Mouse (Mus musculus) kidney, embryonic 14.5 days (tissue): ENCODE data around the gene Slit1. TPM values are rescaled to one million over a fixed set of nuclear protein-coding genes. Genes with fewer than 3 reads are reported as not detected.

Source experiments
- ATAC-seq: fragments of 200-750 bp; cut with Nextera tagmentation; 2 replicates; pipeline ENCODE4 v1.8.0; 2017; ENCODE audit warnings: moderate number of reproducible peaks, mild to moderate bottlenecking, moderate TSS enrichment, moderate library complexity; ENCODE audit not compliant: low FRiP score, low TSS enrichment
- H3K27ac ChIP-seq: fragments of 300-500 bp; sonication (generic); 2 replicates; pipeline ENCODE4 v1.5.1; 2014; ENCODE audit warnings: low read depth, mild to moderate bottlenecking, low read length, moderate library complexity, mixed read lengths
- H3K27me3 ChIP-seq: fragments of 300-500 bp; sonication (generic); 2 replicates; pipeline ENCODE4 v1.6.1; 2014; ENCODE audit warnings: mild to moderate bottlenecking, low read length; ENCODE audit not compliant: control insufficient read depth, insufficient read depth
- H3K36me3 ChIP-seq: fragments of 300-500 bp; sonication (generic); 2 replicates; pipeline ENCODE4 v1.6.1; 2014; ENCODE audit warnings: low read length, mixed read lengths; ENCODE audit not compliant: control insufficient read depth, insufficient read depth
- H3K4me1 ChIP-seq: fragments of 300-500 bp; sonication (generic); 2 replicates; pipeline ENCODE4 v1.6.1; 2014; ENCODE audit warnings: low read length, mixed read lengths; ENCODE audit not compliant: control insufficient read depth, insufficient read depth
- H3K4me2 ChIP-seq: fragments of 300-500 bp; sonication (generic); replicated peaks from 2 replicates; pipeline ENCODE4 v1.6.1; 2014; ENCODE audit warnings: low read depth, mild to moderate bottlenecking, low read length
- H3K4me3 ChIP-seq: fragments of 300-500 bp; sonication (generic); 2 replicates; pipeline ENCODE4 v1.5.1; 2014; ENCODE audit warnings: mild to moderate bottlenecking, low read length
- H3K9ac ChIP-seq: fragments of 300-500 bp; sonication (generic); 2 replicates; pipeline ENCODE4 v1.6.1; 2014; ENCODE audit warnings: low read depth, mild to moderate bottlenecking, low read length, moderate library complexity
- H3K9me3 ChIP-seq: fragments of 300-500 bp; sonication (generic); 2 replicates; pipeline ENCODE4 v1.6.1; 2016; ENCODE audit warnings: low read length; ENCODE audit not compliant: control insufficient read depth
- WGBS: fragments of 180-500 bp; shearing (Covaris S2); extraction: QIAGEN DNeasy Blood & Tissue Kit; methylation state at CpG from one replicate; pipeline ENCODE4 v1.1.7; 2014; 5-methylcytosine and 5-hydroxymethylcytosine counted together
- polyA plus RNA-seq: library from polyadenylated mRNA; unstranded; fragments of >200 nt; fragmentation: Nextera tagmentation; extraction: Ambion mirVana; gene quantifications from 2 replicates; pipeline ENCODE4 v1.2.1, GENCODE M21; 2014

The Slit1 gene
- polyA plus RNA-seq, 1 experiment from 2014 or later, result 6.0 TPM

- H3K4me3 ChIP-seq, result no peak overlapping the region
- no peaks in the 10 kb centered on the region for H3K36me3 ChIP-seq
- WGBS, result 76% methylated on average over 17 of the region's 17 CpGs
- ATAC-seq, result no peak
- H3K4me2 ChIP-seq, result no peak overlapping the region
- no peak overlapping the region for H3K27ac ChIP-seq
- no peak overlapping the region for H3K9ac ChIP-seq
- H3K4me1 ChIP-seq, result no peaks in the 10 kb centered on the region
- peaks cover 22% of the 10 kb centered on the region for H3K27me3 ChIP-seq
- H3K9me3 ChIP-seq, result no peaks in the 10 kb centered on the region
These were observed 83.0 kb downstream of the Slit1 start for GRCm38 (mm10) chr19:41660294-41660998.

- H3K4me2 ChIP-seq, result no peak overlapping the region
- ATAC-seq, result no peak
- H3K27ac ChIP-seq, result no peak overlapping the region
- no peaks in the 10 kb centered on the region for H3K9me3 ChIP-seq
- H3K27me3 ChIP-seq, result peaks cover 12% of the 10 kb centered on the region
- H3K36me3 ChIP-seq, result no peaks in the 10 kb centered on the region
- no peaks in the 10 kb centered on the region for H3K4me1 ChIP-seq
- no peak overlapping the region for H3K9ac ChIP-seq
- WGBS, result 28% methylated on average over 9 of the region's 9 CpGs
- no peak overlapping the region for H3K4me3 ChIP-seq
These were observed 86.0 kb downstream of the Slit1 start for GRCm38 (mm10) chr19:41657446-41657845.

GRCm38 (mm10) chr19:41656671-41657070 is 86.8 kb downstream of the Slit1 start:
- peaks cover 12% of the 10 kb centered on the region for H3K27me3 ChIP-seq
- H3K36me3 ChIP-seq, result no peaks in the 10 kb centered on the region
- no peaks in the 10 kb centered on the region for H3K9me3 ChIP-seq
- WGBS, result 71% methylated on average over 14 of the region's 14 CpGs
- H3K27ac ChIP-seq, result no peak overlapping the region
- H3K4me1 ChIP-seq, result no peaks in the 10 kb centered on the region
- H3K4me2 ChIP-seq, result no peak overlapping the region
- no peak for ATAC-seq
- no peak overlapping the region for H3K4me3 ChIP-seq
- H3K9ac ChIP-seq, result no peak overlapping the region

GRCm38 (mm10) chr19:41655970-41656369 is 87.5 kb downstream of the Slit1 start:
- H3K9me3 ChIP-seq, result no peaks in the 10 kb centered on the region
- H3K9ac ChIP-seq, result no peak overlapping the region
- no peak overlapping the region for H3K27ac ChIP-seq
- H3K4me2 ChIP-seq, result no peak overlapping the region
- 5% methylated on average over 9 of the region's 9 CpGs for WGBS
- H3K4me3 ChIP-seq, result no peak overlapping the region
- peaks cover 12% of the 10 kb centered on the region for H3K27me3 ChIP-seq
- ATAC-seq, result no peak
- no peaks in the 10 kb centered on the region for H3K4me1 ChIP-seq
- no peaks in the 10 kb centered on the region for H3K36me3 ChIP-seq

DNA sequence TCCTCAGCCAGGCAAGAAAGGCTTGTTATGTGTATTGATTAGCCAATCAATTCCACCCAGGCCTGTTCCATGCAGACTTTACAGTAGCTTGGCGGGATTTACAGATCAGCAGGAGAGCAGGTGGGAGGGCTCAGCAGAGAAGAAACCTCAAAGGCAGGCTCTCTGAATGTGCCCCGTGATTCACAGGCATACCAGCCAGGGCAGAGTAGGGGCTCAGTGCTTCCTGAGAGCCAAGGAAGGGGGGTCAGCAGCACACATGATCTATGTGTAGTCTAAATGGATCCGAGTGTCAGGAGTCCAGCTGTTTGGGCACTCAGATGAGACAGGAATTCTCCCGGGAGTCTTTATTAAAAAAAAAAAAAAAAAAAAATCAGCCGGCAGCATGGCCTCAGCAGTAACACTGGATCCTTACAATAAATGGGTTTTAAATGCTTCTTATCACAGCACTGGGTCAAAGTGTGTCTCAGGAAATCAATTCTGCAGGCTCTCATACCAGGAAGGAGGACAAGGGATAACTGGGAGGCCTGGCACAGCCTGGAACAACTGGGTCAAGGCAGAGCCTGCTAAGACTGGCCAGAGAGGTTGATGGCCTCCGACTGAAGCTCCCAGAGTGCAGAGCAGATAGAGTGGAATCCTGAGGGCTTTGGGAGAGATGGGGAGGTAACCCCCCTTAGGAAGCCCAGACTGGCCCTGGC is 88.2 kb downstream of the Slit1 start:
- ATAC-seq, result no peak
- 25% methylated on average over 6 of the region's 6 CpGs for WGBS
- H3K9me3 ChIP-seq, result no peaks in the 10 kb centered on the region
- no peak overlapping the region for H3K27ac ChIP-seq
- H3K27me3 ChIP-seq, result peaks cover 12% of the 10 kb centered on the region
- no peak overlapping the region for H3K9ac ChIP-seq
- H3K4me1 ChIP-seq, result no peaks in the 10 kb centered on the region
- H3K36me3 ChIP-seq, result no peaks in the 10 kb centered on the region
- no peak overlapping the region for H3K4me3 ChIP-seq
- no peak overlapping the region for H3K4me2 ChIP-seq

DNA sequence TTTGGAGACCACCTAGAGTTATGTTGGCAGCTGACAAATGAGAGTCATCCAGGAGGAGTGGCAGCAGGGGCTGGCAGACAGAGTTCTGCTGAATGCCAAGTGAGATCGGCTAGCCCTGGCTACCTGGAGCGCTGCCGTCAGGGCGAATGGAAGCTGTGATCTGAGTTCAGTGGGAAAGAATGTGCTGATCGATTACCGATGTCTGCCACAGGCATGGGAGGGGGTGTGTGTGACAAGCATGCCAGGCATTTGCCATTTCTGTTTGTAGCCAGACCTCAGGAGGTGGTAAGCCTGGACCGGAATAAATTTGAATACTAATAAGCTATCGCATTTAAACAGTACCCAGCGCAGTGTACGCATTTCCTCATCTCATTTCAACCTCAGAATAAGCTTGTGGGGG is 91.5 kb downstream of the Slit1 start:
- Histone ChIP-seq H3K27me3 (peaks cover 5% of the 10 kb centered on the region), H3K4me3 (no peak overlapping the region), H3K4me2 (no peak overlapping the region), H3K36me3 (no peaks in the 10 kb centered on the region), H3K4me1 (no peaks in the 10 kb centered on the region), H3K9ac (no peak overlapping the region), H3K9me3 (no peaks in the 10 kb centered on the region), H3K27ac (no peak overlapping the region)
- 51% methylated on average over 10 of the region's 10 CpGs for WGBS
- no peak for ATAC-seq

- Histone ChIP-seq H3K27me3 (no peaks in the 10 kb centered on the region), H3K4me1 (no peaks in the 10 kb centered on the region), H3K27ac (no peak overlapping the region), H3K4me2 (no peak overlapping the region), H3K36me3 (no peaks in the 10 kb centered on the region), H3K9ac (no peak overlapping the region), H3K4me3 (no peak overlapping the region), H3K9me3 (no peaks in the 10 kb centered on the region)
- no peak for ATAC-seq
- WGBS, result 42% methylated on average over 10 of the region's 10 CpGs
These were observed 94.1 kb downstream of the Slit1 start for GRCm38 (mm10) chr19:41649394-41649793.

GRCm38 (mm10) chr19:41646947-41647631 is 96.4 kb downstream of the Slit1 start:
- Histone ChIP-seq H3K27me3 (no peaks in the 10 kb centered on the region), H3K4me3 (no peak overlapping the region), H3K9me3 (no peaks in the 10 kb centered on the region), H3K4me2 (no peak overlapping the region), H3K4me1 (no peaks in the 10 kb centered on the region), H3K27ac (no peak overlapping the region), H3K36me3 (no peaks in the 10 kb centered on the region), H3K9ac (no peak overlapping the region)
- ATAC-seq, result no peak
- WGBS, result 50% methylated on average over 16 of the region's 16 CpGs

DNA sequence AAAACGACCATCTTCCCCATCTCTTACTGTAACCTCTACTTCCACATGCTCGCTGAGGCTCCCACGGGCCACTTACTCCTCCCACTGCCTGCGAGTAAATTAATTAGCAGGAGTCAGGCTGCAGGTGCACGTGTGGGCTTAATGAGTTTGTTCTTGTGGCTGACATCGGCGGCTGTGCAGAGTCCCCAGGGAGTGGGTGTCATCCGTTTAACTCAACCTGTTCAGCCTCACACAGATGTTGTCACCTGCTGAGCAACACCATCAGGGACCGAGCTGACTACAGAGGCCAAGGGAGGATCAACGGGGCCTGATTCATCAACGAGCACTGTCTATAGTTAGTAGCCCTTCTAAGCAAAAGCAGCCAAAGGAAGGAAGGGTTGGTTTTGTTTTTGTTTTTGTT is 100.5 kb downstream of the Slit1 start:
- no peak overlapping the region for H3K4me3 ChIP-seq
- no peak overlapping the region for H3K4me2 ChIP-seq
- H3K27me3 ChIP-seq, result no peaks in the 10 kb centered on the region
- no peak overlapping the region for H3K27ac ChIP-seq
- H3K4me1 ChIP-seq, result no peaks in the 10 kb centered on the region
- no peaks in the 10 kb centered on the region for H3K36me3 ChIP-seq
- H3K9ac ChIP-seq, result no peak overlapping the region
- WGBS, result 54% methylated on average over 11 of the region's 11 CpGs
- H3K9me3 ChIP-seq, result no peaks in the 10 kb centered on the region
- ATAC-seq, result no peak
